8 mouse cellular contexts compared by ENCODE assay signal in genomic region chr15:98181132-98181711, GRCm38 (mm10). TPM values are rescaled to one million over a fixed set of nuclear protein-coding genes. Genes with fewer than 3 reads are reported as not detected.
DNase-seq lines count a peak whose midpoint lies in the region; ATAC-seq and TF ChIP-seq lines count a peak whose summit lies in the region.

No protein-coding gene starts in this region.

- TF ChIP-seq CTCF in hindbrain, postnatal 0 days (IDR thresholded peaks at IDR 0.05; ENCODE audit: low read depth), result peak; percentile 89
- TF ChIP-seq CTCF in left cerebral cortex, adult 2 months (IDR thresholded peaks at IDR 0.05), result peak; percentile 79

- H3K9me3 ChIP-seq in hindbrain, postnatal 0 days (ENCODE audit: low read length), result no peaks in the 10 kb centered on the region

- H3K4me2 ChIP-seq in hindbrain, postnatal 0 days (ENCODE audit: low read depth, low read length), result peak overlapping the region; percentile 64

- under 1% methylated on average over 30 of the region's 30 CpGs for WGBS in hindbrain, postnatal 0 days

- peak; percentile 84 for DNase-seq in WW6 (ENCODE audit: low read depth, low spot score)
- peak; percentile 84 to 93 for DNase-seq in cerebellum, postnatal 4 days (ENCODE audit: low spot score in 2 of 2)
- peak; percentile 96 for DNase-seq in gastrocnemius, adult 18-20 months (ENCODE audit: low spot score)
- DNase-seq in hindbrain, postnatal 0 days (ENCODE audit: low spot score), result peak; percentile 95
- DNase-seq in left cerebral cortex, adult 2 months (ENCODE audit: extremely low spot score in 1 of 2, low spot score in 2 of 2), result peak; percentile 89 to 91
- peak; percentile 91 to 93 for DNase-seq in right cerebral cortex, adult 2 months (ENCODE audit: low spot score in 2 of 2)
- peak; percentile 96 for DNase-seq in urinary bladder, postnatal 14 days (ENCODE audit: low spot score)

- peak overlapping the region; percentile 52 for H3K4me3 ChIP-seq in hindbrain, postnatal 0 days (ENCODE audit: low read length)
- peak overlapping the region; percentile 56 for H3K4me3 ChIP-seq in left cerebral cortex, adult 2 months

- no peaks in the 10 kb centered on the region for H3K4me1 ChIP-seq in hindbrain, postnatal 0 days (ENCODE audit: insufficient read depth, low read length)

- peak overlapping the region; percentile 75 for H3K27ac ChIP-seq in hindbrain, postnatal 0 days
- H3K27ac ChIP-seq in left cerebral cortex, adult 2 months, result peak overlapping the region; percentile 76

- H3K9ac ChIP-seq in hindbrain, postnatal 0 days (replicated peaks; ENCODE audit: low read length), result peak overlapping the region; percentile 55

- no peaks in the 10 kb centered on the region for H3K36me3 ChIP-seq in hindbrain, postnatal 0 days (ENCODE audit: insufficient read depth, low read length)

- intact Hi-C loops in left cerebral cortex, adult 2 months (cut with DNase I), result loop anchor here (1.0 to 5.0 kb wide), 3 partner anchors 116 to 321 kb away; partner anchors contain the start of gene Zfp641

- no peaks in the 10 kb centered on the region for H3K27me3 ChIP-seq in hindbrain, postnatal 0 days (ENCODE audit: insufficient read depth, low read length)

- ATAC-seq in hindbrain, postnatal 0 days, result peak; percentile 99
- ATAC-seq in megakaryocyte, adult 5-6 weeks (ENCODE audit: poor library complexity, severe bottlenecking), result peak; percentile 99

RNA-seq across cellular contexts. Expression of gene Olfr288, which starts 14.1 kb away (rescaled TPM):
- total RNA-seq in gastrocnemius, adult 18-20 months (2021), result not detected
- total RNA-seq in hindbrain, postnatal 0 days (2014; rRNA removed), result not detected in 2 replicates
- not detected in 2 replicates for polyA plus RNA-seq in hindbrain, postnatal 0 days (2015; fragmentation: Nextera tagmentation; extraction: Ambion mirVana)
- total RNA-seq in left cerebral cortex, adult 2 months (2021), result not detected
- not detected in 2 replicates for total RNA-seq in megakaryocyte, adult 5-6 weeks (2015)
- not detected in 2 replicates for total RNA-seq in megakaryocyte, adult 5-6 weeks (2017)

RNA-seq across cellular contexts. Expression of gene Ccdc184, which starts 14.3 kb away (rescaled TPM):
- not detected for total RNA-seq in gastrocnemius, adult 18-20 months (2021)
- total RNA-seq in hindbrain, postnatal 0 days (2014; rRNA removed), result 107 and 116 TPM in 2 replicates
- 90.4 and 98.0 TPM in 2 replicates for polyA plus RNA-seq in hindbrain, postnatal 0 days (2015; fragmentation: Nextera tagmentation; extraction: Ambion mirVana)
- 10 to 100 TPM; 20.6 to 21.8 TPM for total RNA-seq in left cerebral cortex, adult 2 months (2021)
- total RNA-seq in megakaryocyte, adult 5-6 weeks (2015), result not detected in 2 replicates
- not detected in 2 replicates for total RNA-seq in megakaryocyte, adult 5-6 weeks (2017)

RNA-seq across cellular contexts. Expression of gene Asb8, which starts 15.8 kb away (rescaled TPM):
- 100 to 1,000 TPM; 113 to 114 TPM for total RNA-seq in gastrocnemius, adult 18-20 months (2021)
- 53.3 and 71.5 TPM in 2 replicates for total RNA-seq in hindbrain, postnatal 0 days (2014; rRNA removed)
- 52.3 and 55.9 TPM in 2 replicates for polyA plus RNA-seq in hindbrain, postnatal 0 days (2015; fragmentation: Nextera tagmentation; extraction: Ambion mirVana)
- 10 to 100 TPM; 46.2 to 51.8 TPM for total RNA-seq in left cerebral cortex, adult 2 months (2021)
- total RNA-seq in megakaryocyte, adult 5-6 weeks (2015), result 29.8 and 34.5 TPM in 2 replicates
- 30.0 and 31.4 TPM in 2 replicates for total RNA-seq in megakaryocyte, adult 5-6 weeks (2017)

RNA-seq across cellular contexts. Expression of gene Gm44579, which starts 39.6 kb away (rescaled TPM):
- total RNA-seq in gastrocnemius, adult 18-20 months (2021), result not detected
- total RNA-seq in hindbrain, postnatal 0 days (2014; rRNA removed), result not detected in 2 replicates
- polyA plus RNA-seq in hindbrain, postnatal 0 days (2015; fragmentation: Nextera tagmentation; extraction: Ambion mirVana), result 0.08 and 0.28 TPM in 2 replicates
- total RNA-seq in left cerebral cortex, adult 2 months (2021), result under 1 TPM in 1 of 2 experiments, not detected in 1; 0.32 TPM
- not detected in 2 replicates for total RNA-seq in megakaryocyte, adult 5-6 weeks (2015)
- not detected in 2 replicates for total RNA-seq in megakaryocyte, adult 5-6 weeks (2017)

RNA-seq across cellular contexts. Expression of gene Olfr287, which starts 39.6 kb away (rescaled TPM):
- total RNA-seq in gastrocnemius, adult 18-20 months (2021), result not detected
- total RNA-seq in hindbrain, postnatal 0 days (2014; rRNA removed), result 2.0 and 5.4 TPM in 2 replicates
- polyA plus RNA-seq in hindbrain, postnatal 0 days (2015; fragmentation: Nextera tagmentation; extraction: Ambion mirVana), result 2.0 and 2.3 TPM in 2 replicates
- total RNA-seq in left cerebral cortex, adult 2 months (2021), result 1 to 10 TPM; 4.7 to 5.3 TPM
- total RNA-seq in megakaryocyte, adult 5-6 weeks (2015), result not detected in 2 replicates
- not detected in 2 replicates for total RNA-seq in megakaryocyte, adult 5-6 weeks (2017)

Comparison
In these comparisons a context has a peak if more than half of its experiments do, and no peak if none do; other contexts are left out.
1. Peak in every context shown above with its lines: DNase-seq, ATAC-seq, H3K4me3 ChIP-seq and H3K27ac ChIP-seq.
2. RNA of gene Ccdc184, which starts 14.3 kb away (total RNA-seq): 107 to 116 TPM in hindbrain, postnatal 0 days and 20.6 to 21.8 TPM in left cerebral cortex, adult 2 months; not detected in gastrocnemius, adult 18-20 months and not detected in megakaryocyte, adult 5-6 weeks; every median in the first group is over 10 times any median in the second.